Mouse (Mus musculus) T-helper 17 cell (primary cell): ENCODE data around the gene Pld5.

Source experiments
- in situ Hi-C, 2 experiments: fragments of 300-600 bp; cut with MboI, MseI; formaldehyde crosslinking; loops; 1 replicate in 1 of 2; 2 replicates in 1 of 2; pipeline ENCODE4 v1.15.1; 2025; ENCODE audit warnings: high pct_unique_total_duplicates in 2 of 2

The Pld5 gene

DNA sequence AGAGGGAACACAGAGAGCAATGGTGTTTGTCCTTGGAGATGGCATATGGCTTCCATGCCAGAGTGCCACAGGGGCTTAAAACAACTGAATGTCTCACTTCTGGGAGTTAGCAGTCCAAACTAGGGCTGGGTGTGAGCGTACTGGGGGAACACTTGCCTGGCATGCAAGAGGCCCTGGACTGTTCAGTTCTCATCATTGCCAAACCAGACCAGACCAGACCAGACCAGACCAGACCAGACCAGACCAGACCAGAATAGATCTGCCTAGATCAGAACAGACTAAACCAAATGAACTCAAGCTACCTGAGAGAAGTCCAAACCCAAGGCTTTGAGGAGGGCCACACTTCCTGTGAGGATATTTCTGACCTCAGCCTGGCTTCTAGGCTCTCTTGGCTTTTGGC, 228.7 kb downstream of the Pld5 start:
- in situ Hi-C loops = no loop called here

- in situ Hi-C loops = no loop called here
These were observed 232.1 kb downstream of the Pld5 start for GRCm38 (mm10) chr1:176043056-176043455.

DNA sequence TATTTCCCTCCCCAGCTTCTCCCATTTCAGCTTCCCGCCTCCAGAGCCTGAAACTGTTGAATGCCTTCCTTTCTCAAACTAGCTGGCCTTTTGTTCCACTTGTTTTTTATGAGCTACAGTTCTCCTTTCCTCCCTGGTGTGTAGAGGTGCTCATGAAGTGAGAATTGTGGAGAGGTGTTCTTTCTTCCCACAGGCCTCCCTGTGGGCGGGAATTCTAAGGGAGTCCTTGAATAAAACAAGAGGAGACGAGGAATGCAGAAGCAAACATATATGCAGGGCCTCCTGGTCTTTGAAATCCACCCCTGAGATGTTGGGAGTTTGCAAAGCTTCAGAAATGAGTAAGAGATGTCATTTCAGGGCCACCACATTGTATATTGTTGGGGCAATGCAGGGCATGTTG, 235.2 kb downstream of the Pld5 start:
- in situ Hi-C loops = no loop called here

DNA sequence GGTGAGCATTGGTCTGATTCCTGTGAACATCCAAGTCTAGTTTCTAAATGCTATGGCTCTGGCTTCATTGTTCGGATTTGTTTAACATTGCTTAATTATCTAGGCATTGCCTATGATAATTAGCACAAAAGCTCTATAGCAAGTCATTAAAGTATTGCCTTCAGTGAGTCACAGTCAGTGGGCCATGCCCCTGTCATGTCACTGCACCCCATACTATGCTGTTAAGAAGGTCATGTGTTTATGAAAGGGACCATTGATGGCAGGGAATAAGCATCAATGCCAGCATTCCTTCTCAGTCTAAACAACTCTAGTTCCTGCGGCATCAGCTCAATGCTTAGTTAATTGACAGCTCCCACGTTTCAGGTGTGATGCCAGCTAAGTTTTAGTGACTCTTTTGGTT, 239.1 kb downstream of the Pld5 start:
- in situ Hi-C loops = no loop called here

GRCm38 (mm10) chr1:176034699-176035098, 240.4 kb downstream of the Pld5 start:
- in situ Hi-C loops = no loop called here

DNA sequence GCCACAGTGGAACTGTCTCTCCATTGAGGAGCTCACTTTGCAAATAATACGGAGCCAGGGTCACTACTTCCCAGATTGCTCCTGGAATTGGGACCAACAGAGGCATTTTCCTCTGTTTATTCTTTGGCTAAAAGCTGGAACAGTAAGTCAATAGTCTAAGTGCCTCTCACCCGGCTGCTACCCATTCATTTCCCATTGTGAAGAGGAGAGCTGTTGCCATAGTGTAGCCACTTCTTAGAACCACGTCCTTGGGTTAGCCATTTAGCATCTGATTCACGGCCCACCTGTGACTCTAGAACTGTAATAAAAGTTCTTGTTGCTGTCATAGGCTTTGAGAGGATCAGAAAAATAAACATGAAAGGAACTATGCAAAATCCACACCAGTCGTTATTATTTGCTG, 241.4 kb downstream of the Pld5 start:
- in situ Hi-C loops = no loop called here

- in situ Hi-C loops = no loop called here
These were observed 246.0 kb downstream of the Pld5 start for GRCm38 (mm10) chr1:176029063-176029462.

DNA sequence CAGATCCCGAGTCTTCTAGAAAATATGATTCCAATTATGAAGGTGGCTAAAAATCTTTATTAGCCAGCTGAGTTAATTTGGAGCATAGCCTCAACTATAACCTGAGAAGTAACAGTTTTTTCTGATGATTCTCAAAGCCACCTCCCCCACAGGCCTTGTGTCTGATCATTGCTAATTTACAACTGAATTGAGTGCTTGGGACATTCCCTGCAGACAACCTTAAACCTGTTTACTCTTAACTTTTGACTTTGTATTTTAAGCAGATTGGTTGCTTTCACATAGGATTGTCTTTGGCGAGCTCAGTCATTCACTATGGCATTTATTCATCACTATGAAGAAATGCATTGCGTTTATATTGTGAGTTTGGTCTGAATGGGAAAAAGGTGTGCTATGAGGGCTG, 246.7 kb downstream of the Pld5 start:
- in situ Hi-C loops = no loop called here

- in situ Hi-C loops = no loop called here
These were observed 250.6 kb downstream of the Pld5 start for GRCm38 (mm10) chr1:176024501-176024900.

DNA sequence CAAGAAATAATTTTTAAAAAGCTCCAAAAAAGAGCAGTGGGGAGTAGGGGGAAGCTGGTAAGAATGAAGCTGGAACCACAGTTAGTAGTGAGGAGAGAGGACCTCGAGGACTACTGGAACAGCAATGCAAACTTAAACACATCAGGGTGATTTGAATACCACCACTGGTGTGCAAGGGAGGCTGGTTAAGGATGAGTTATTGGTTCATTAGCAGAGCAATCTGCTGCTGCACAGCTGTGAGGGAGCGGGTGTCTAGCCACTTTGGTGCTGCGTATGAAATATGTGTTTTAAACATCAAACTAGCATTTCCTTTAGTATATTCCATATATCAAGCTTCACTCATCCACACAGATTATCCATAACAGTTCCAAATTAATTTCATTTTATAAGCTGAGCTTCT, 256.6 kb downstream of the Pld5 start:
- in situ Hi-C loops = no loop called here

DNA sequence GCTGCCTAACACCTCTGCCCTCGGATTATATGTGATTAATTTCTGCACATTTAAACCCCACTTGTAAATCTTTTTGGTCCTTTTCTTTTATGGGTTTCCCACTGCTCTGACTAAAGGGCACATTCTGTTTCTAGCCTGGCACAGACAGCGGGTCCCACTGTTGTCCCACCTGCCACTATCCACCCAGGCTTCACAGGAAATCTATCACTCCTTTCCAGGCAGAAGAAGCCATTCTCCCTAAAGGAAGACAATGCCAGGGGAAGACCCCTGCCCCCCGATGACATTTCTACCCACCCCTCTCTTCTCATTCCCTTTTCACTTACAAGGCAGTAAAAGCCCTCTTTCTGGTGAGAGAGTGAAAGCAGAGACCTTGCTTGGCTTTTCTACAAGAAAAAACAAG, 259.0 kb downstream of the Pld5 start:
- in situ Hi-C loops = no loop called here

GRCm38 (mm10) chr1:176013497-176014268, 261.4 kb downstream of the Pld5 start:
- in situ Hi-C loops = no loop called here

GRCm38 (mm10) chr1:176011535-176011934, 263.6 kb downstream of the Pld5 start:
- in situ Hi-C loops = no loop called here

DNA sequence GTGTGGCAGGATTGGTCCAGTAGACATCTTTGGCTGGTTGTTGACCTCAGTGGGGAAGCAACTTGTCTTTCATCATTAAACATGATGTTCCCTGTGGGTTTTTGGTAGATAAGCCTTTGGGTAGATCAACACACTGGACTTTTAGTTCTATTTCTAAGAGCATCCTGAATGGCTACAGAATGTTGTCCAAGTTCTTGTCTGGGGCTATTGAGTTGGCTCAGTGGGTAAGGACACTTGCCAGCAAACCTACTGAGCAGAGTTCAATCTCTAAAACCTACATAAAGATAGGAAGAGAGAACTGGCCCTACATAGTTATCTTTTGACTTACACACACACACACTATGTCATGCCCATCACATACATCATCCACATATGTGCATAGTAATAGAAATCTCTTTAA, 264.0 kb downstream of the Pld5 start:
- in situ Hi-C loops = no loop called here

- in situ Hi-C loops = no loop called here
These were observed 266.7 kb downstream of the Pld5 start for GRCm38 (mm10) chr1:176008411-176008810.

- in situ Hi-C loops = no loop called here
These were observed 274.5 kb downstream of the Pld5 start for GRCm38 (mm10) chr1:176000599-176000998.

DNA sequence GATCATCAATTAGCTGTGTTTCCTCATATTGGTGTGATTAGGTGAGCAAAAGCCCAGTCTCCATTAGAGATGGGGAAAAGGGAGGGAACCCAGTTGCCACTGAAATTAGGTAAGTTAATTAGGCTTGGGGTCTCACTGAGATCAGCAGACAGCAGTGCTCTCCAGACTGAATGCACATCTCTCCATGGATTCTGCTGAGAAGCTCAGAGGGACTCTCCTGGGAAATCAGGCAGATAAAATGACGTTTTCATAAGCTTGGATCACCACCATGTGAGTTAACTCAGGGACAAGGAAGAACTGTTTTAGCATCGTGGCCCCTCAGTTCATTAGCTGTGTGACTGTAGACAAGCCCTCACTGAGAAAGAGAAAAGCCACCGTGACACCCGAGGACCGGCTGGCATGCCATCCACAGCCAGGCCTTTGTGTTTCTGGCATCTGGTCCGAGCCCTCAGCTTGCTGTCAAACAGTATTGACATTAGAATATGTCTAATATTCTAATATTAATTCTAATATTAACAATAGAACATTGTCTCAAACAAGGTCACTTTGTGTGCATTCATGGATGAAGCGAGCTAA, 277.9 kb downstream of the Pld5 start:
- in situ Hi-C loops = no loop called here

- in situ Hi-C loops = loop anchor here in 1 of 2 experiments (10.0 kb wide), 1 partner anchor 794 kb away; no protein-coding TSS in a partner anchor
These were observed 286.2 kb downstream of the Pld5 start for GRCm38 (mm10) chr1:175988912-175989311.

DNA sequence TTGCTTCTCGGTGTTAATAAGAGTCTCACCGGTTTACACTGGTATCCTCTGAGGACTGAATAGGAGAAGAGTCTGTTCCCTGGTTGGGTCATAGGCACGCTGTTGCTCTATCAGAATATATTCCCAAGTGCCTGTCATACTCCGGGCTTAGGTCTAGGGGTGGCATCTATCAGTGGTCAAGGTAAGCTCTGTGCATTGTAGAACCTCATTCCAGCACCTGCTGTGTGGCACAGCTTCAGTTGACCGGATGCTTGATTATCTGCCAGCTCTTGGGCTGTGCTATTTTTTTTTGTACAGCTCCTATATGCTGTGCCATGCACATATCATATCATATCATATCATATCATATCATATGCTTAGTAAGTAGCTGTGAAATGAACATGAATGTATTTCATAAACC, 286.7 kb downstream of the Pld5 start:
- in situ Hi-C loops = loop anchor here in 1 of 2 experiments (10.0 kb wide), 1 partner anchor 794 kb away; no protein-coding TSS in a partner anchor

DNA sequence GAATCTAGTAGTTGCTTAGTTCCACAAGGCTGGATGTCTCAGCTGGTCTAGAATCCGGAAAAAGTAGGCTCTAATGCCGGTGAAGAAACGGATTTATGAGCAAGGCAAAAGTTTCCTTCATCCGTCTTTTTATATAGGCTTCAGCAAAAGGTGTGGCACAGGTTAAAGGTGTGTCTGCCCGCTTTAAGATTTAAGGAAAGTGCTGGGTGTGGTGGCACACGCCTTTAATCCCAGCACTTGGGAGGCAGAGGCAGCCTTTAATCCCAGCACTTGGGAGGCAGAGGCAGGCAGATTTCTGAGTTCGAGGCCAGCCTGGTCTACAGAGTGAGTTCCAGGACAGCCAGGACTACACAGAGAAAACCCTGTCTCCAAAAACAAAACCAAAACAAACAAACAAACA, 296.1 kb downstream of the Pld5 start, which contains the start of gene Rbm8a2:
Gene Rbm8a2, minus strand, starts transcription at position 101 of the 400 bp plus-strand sequence.
- in situ Hi-C loops = loop anchor here in 1 of 2 experiments (10.0 kb wide), 1 partner anchor 986 kb away; no protein-coding TSS in a partner anchor

DNA sequence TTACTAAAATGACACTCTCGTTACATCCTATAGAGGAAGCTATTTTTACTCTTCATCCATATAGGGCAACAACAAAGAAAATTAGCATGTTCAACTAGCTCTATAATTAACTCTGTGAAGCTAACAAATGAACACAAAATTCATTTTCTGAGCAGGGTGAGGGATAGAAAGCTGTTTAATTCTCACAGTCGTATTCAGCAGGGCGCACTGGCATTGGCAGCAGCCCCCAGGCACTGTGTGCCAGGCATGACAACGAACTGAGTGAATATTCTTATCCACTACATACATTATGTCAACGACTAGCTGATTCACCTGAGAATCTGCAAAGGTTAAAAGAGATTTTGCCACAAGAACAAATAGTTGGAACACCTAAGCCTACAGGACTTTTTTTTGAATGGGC, 304.4 kb downstream of the Pld5 start:
- in situ Hi-C loops = loop anchor here in 1 of 2 experiments (10.0 kb wide), 1 partner anchor 994 kb away; no protein-coding TSS in a partner anchor

- in situ Hi-C loops = no loop called here
These were observed 307.9 kb downstream of the Pld5 start for GRCm38 (mm10) chr1:175967004-175967745.
